Mouse (Mus musculus): ENCODE results near the gene Gpd1l. TPM values are rescaled to one million over a fixed set of nuclear protein-coding genes. Genes with fewer than 3 reads are reported as not detected.

The Gpd1l gene
- total RNA-seq, 2 experiments from 2014 or later: 84.5 to 94.5 TPM

DNA sequence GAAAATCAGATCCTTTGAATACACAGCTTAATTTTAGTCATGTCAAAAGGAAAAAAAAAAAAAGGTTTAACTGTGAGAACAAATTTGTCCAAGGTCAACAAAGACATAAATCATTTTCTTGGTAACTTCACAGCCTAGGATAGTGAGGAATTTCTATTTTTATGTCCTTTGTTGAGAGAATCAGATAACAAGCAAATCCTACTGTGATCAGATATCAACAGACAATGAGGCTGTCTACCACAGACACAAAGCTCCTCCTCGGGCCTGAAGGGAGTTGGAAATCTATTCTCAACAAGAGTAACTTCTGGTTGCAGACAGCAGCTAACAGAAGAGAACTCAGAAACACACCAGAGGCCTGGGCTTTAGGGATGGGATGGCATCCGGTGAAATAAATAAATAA lies 51.8 kb downstream of the Gpd1l start:
- intact Hi-C loops (cut with DNase I): no loop called here

DNA sequence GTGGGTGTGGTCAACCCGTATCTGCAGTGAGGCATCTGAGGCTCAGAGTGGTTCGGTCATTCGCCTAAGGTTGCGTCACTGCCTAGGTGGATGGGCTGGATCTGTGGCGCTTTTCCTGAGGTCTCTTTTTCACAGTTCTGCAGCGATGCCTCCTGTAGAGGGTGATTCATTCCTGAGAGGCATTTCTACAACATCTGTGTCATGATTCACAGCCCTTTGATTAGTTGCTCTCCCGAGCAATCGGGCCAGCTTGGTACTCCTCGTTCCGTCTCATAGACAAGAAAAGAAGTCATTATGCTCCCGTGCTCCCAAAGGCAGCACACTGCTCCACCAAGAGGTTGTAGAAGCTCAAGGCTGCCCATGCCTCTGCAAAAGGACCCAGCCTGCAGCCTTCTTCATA lies 78.5 kb downstream of the Gpd1l start:
- intact Hi-C loops (cut with DNase I): loop anchor here (5.0 kb wide), 1 partner anchor 48 kb away; no protein-coding TSS in a partner anchor
- DNase-seq (ENCODE audit: low spot score in 2 of 2): peak; percentile 34 to 36

More for the DNA sequence above, 51.8 kb downstream of the Gpd1l start:
- DNase-seq (ENCODE audit: low spot score in 2 of 2): no peak

DNA sequence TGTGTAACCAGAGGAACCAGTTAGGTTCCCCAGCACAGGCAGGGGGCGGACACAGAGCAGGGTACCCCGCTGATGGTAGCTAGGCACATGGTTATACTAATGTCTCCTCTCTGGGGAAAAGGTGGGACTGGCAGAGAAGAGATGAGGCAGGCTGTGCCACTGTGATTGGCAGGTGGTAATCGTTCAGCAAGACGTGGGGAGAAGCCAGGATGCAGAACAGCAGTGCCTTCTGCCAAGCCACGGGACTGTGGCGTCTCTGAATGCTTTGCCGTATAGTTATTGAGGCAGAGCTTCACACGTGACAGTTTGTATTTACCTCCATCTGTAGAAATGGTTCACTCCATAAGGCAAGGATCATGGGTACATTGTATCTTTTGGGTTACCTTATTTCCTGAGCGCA lies 79.1 kb downstream of the Gpd1l start:
- intact Hi-C loops (cut with DNase I): loop anchor here (5.0 kb wide), 1 partner anchor 47 kb away; no protein-coding TSS in a partner anchor
- no peak for DNase-seq (ENCODE audit: low spot score in 2 of 2)

DNA sequence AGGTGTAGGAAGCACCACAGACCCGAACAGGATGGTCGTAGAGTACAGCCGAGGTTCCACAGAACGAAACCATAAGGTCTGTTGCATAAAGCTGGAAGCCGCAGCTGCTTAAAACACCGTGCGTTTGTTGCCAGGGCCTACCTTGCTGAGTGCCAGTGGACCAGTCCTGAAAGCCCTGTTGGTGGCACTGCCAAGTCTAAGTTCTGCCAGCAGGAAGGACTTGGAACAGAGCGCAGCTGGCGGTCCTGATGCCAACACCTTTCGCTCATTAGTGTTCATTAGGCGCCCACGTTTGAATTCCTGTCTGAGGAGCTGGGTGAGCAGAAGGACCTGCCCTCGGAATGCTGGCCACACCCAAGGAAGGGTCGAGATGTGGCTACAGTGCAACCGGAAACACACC lies 80.5 kb downstream of the Gpd1l start:
- intact Hi-C loops (cut with DNase I): no loop called here
- DNase-seq (ENCODE audit: low spot score in 2 of 2): no peak

DNA sequence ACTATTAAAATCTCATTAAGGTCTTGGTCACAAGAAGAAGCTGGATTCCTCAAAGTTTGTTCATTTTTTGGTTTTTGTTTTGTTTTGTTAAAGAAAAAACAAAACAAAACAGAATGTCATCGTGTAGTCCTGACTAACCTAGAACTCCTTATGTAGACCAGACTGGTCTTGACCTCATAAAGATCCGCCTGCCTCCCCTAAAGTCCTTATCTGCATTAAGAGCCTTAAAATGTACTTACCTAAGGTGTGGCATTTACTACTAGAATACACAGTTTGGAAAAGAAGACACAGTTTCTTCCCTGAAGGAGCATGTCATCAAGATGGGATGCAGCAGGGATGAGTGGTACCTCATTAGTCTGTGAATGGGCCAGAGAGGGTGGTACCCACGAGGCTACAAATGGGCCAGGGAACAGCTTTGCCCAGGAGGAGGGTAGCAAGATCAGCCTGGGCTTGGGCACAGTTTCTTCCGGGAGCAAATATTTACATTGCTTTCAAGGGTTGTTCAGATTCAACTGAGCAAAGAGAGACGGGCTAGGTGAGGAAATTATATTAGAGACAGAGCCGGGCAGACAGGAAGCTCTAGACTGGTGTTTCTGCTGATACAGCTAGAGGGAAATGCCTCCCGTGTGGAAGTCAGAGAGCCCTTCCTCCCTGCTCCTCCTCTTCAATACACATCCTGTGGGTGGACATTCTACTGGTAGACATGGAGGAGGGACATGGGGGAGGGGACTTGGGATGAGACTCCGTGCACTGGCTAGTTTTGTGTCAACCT lies 82.2 kb downstream of the Gpd1l start:
- intact Hi-C loops (cut with DNase I): no loop called here
- DNase-seq (ENCODE audit: low spot score in 2 of 2): no peak

Other genes starting within 250 kb of the Gpd1l start
- gene Dync1li1, start 245.2 kb downstream of the Gpd1l start, total RNA-seq (2021): 10 to 100 TPM; 91.3 to 92.5 TPM
- 10 to 100 TPM; 19.0 to 21.5 TPM for gene Cmtm6, start 202.9 kb downstream of the Gpd1l start, total RNA-seq (2021)
- 1 to 10 TPM; 3.8 to 4.0 TPM for gene Cmtm7, start 152.1 kb downstream of the Gpd1l start, total RNA-seq (2021)
- 1 to 10 TPM; 2.2 TPM for gene Cmtm8, start 89.8 kb downstream of the Gpd1l start, total RNA-seq (2021)
- 10 to 100 TPM; 52.5 to 54.0 TPM for gene Osbpl10, start 44.6 kb upstream of the Gpd1l start, total RNA-seq (2021)
- gene Rps27rt, start 48.8 kb upstream of the Gpd1l start, total RNA-seq (2021): 10 to 100 TPM; 19.0 to 20.9 TPM